ENCODE assay signal across 8 mouse cellular contexts in the genomic region with DNA sequence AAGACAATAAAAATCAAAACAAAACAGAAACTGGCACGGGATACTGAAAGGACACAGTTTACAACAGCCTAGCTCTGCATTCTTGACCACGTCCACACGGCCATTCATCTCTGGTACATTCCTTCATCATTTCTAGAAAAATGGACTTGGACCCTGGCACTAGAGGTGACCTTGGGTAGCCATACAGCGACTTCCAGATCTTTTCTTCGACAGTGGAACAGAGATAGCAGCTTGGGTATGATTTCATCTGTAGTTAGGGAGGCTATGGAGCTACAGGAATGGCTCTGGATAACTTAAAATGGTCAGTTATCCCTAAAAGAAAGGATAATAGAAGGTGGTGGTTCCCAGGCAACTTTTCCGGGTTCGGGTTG. TPM values are rescaled to one million over a fixed set of nuclear protein-coding genes. Genes with fewer than 3 reads are reported as not detected.
DNase-seq lines count a peak whose midpoint lies in the region; ATAC-seq lines count a peak whose summit lies in the region.

A gene (plus strand): TSS at position 54 of the 371 bp plus-strand sequence.

- H3K27ac ChIP-seq in kidney, embryonic 16.5 days (ENCODE audit: low read length) = 0 out of 2 replicates have a peak within 1 kb of the TSS, but pooled peaks have one; percentile 43
- 0 out of 2 replicates have a peak within 1 kb of the TSS, but pooled peaks have one; percentile 10 for H3K27ac ChIP-seq in embryonic facial prominence, embryonic 14.5 days (replicated peaks; ENCODE audit: low read depth, low read length)
- H3K27ac ChIP-seq in intestine, embryonic 16.5 days (ENCODE audit: low read length) = no peak within 1 kb of the TSS; the same call in 1 of the 2 replicates
- H3K27ac ChIP-seq in neural tube, embryonic 14.5 days (ENCODE audit: low read depth, low read length) = no peak within 1 kb of the TSS

- intact Hi-C loops in left cerebral cortex, postnatal 14 days (cut with DNase I) = no loop called here

- H3K9me3 ChIP-seq in kidney, embryonic 16.5 days (ENCODE audit: low read length) = no peaks in the 10 kb centered on the region
- H3K9me3 ChIP-seq in embryonic facial prominence, embryonic 14.5 days (ENCODE audit: control insufficient read depth, low read length) = no peaks in the 10 kb centered on the region
- H3K9me3 ChIP-seq in intestine, embryonic 16.5 days (ENCODE audit: control insufficient read depth, low read length) = no peaks in the 10 kb centered on the region
- no peaks in the 10 kb centered on the region for H3K9me3 ChIP-seq in neural tube, embryonic 14.5 days (ENCODE audit: control insufficient read depth, low read length)

- no peaks in the 10 kb centered on the region for H3K36me3 ChIP-seq in kidney, embryonic 16.5 days (ENCODE audit: insufficient read depth, low read length)
- H3K36me3 ChIP-seq in embryonic facial prominence, embryonic 14.5 days (ENCODE audit: control insufficient read depth, insufficient read depth, low read length) = no peaks in the 10 kb centered on the region
- no peaks in the 10 kb centered on the region for H3K36me3 ChIP-seq in intestine, embryonic 16.5 days (ENCODE audit: control insufficient read depth, insufficient read depth, low read length)
- no peaks in the 10 kb centered on the region for H3K36me3 ChIP-seq in neural tube, embryonic 14.5 days (ENCODE audit: control insufficient read depth, insufficient read depth, low read length)

- peak within 1 kb of the TSS; percentile 53 for H3K9ac ChIP-seq in kidney, embryonic 16.5 days (replicated peaks; ENCODE audit: low read length)
- H3K9ac ChIP-seq in embryonic facial prominence, embryonic 14.5 days (ENCODE audit: low read depth, low read length) = peak within 1 kb of the TSS; percentile 51
- H3K9ac ChIP-seq in intestine, embryonic 16.5 days (ENCODE audit: low read depth, low read length) = peak within 1 kb of the TSS; percentile 39; the same call in 1 of the 2 replicates
- peak within 1 kb of the TSS; percentile 25; the same call in 1 of the 2 replicates for H3K9ac ChIP-seq in neural tube, embryonic 14.5 days (replicated peaks; ENCODE audit: low read depth, low read length)

- no peak for ATAC-seq in kidney, embryonic 16.5 days (ENCODE audit: low FRiP score, low TSS enrichment)
- ATAC-seq in embryonic facial prominence, embryonic 14.5 days (ENCODE audit: low read depth) = 0 out of 2 replicates have a peak, but pooled peaks have one; percentile 10
- no peak; the same call in none of the 2 replicates for ATAC-seq in intestine, embryonic 16.5 days
- ATAC-seq in neural tube, embryonic 14.5 days (ENCODE audit: low read depth) = no peak; the same call in 1 of the 2 replicates
- ATAC-seq in monocyte, adult 5-6 weeks (replicated peaks; ENCODE audit: insufficient number of reproducible peaks, low FRiP score, low TSS enrichment, poor library complexity, severe bottlenecking) = no peak

- peaks cover 54% of the 10 kb centered on the region for H3K27me3 ChIP-seq in kidney, embryonic 16.5 days (ENCODE audit: insufficient read depth, low read length)
- peaks cover 60% of the 10 kb centered on the region for H3K27me3 ChIP-seq in embryonic facial prominence, embryonic 14.5 days (replicated peaks; ENCODE audit: control insufficient read depth, insufficient read depth, low read length)
- peaks cover 19% of the 10 kb centered on the region; the same call in 1 of the 2 replicates for H3K27me3 ChIP-seq in intestine, embryonic 16.5 days (replicated peaks; ENCODE audit: control insufficient read depth, insufficient read depth, low read length)
- H3K27me3 ChIP-seq in neural tube, embryonic 14.5 days (ENCODE audit: control insufficient read depth, insufficient read depth, low read length) = peaks cover 28% of the 10 kb centered on the region

- peak within 1 kb of the TSS; percentile 77 for H3K4me2 ChIP-seq in kidney, embryonic 16.5 days (replicated peaks; ENCODE audit: low read depth, low read length)
- peak within 1 kb of the TSS; percentile 89 for H3K4me2 ChIP-seq in embryonic facial prominence, embryonic 14.5 days (ENCODE audit: low read depth, low read length)
- H3K4me2 ChIP-seq in intestine, embryonic 16.5 days (ENCODE audit: low read depth, low read length) = peak within 1 kb of the TSS; percentile 74
- peak within 1 kb of the TSS; percentile 95 for H3K4me2 ChIP-seq in neural tube, embryonic 14.5 days (ENCODE audit: low read depth, low read length)

- H3K4me3 ChIP-seq in kidney, embryonic 16.5 days (ENCODE audit: low read length) = peak within 1 kb of the TSS; percentile 53
- H3K4me3 ChIP-seq in embryonic facial prominence, embryonic 14.5 days (ENCODE audit: low read depth, low read length) = peak within 1 kb of the TSS; percentile 41
- peak within 1 kb of the TSS; percentile 45 for H3K4me3 ChIP-seq in intestine, embryonic 16.5 days (ENCODE audit: low read length)
- peak within 1 kb of the TSS; percentile 38 for H3K4me3 ChIP-seq in neural tube, embryonic 14.5 days (ENCODE audit: low read depth, low read length)

- WGBS in kidney, embryonic 16.5 days = 1% methylated on average over 7 of the region's 7 CpGs
- WGBS in embryonic facial prominence, embryonic 14.5 days = 2% methylated on average over 7 of the region's 7 CpGs
- WGBS in intestine, embryonic 16.5 days = under 1% methylated on average over 7 of the region's 7 CpGs
- WGBS in neural tube, embryonic 14.5 days = under 1% methylated on average over 7 of the region's 7 CpGs

- H3K4me1 ChIP-seq in kidney, embryonic 16.5 days (ENCODE audit: insufficient read depth, low read length) = peaks cover 32% of the 10 kb centered on the region
- peaks cover 17% of the 10 kb centered on the region for H3K4me1 ChIP-seq in embryonic facial prominence, embryonic 14.5 days (ENCODE audit: control insufficient read depth, insufficient read depth, low read length)
- H3K4me1 ChIP-seq in intestine, embryonic 16.5 days (ENCODE audit: control insufficient read depth, insufficient read depth, low read length) = peaks cover 16% of the 10 kb centered on the region
- H3K4me1 ChIP-seq in neural tube, embryonic 14.5 days (ENCODE audit: control insufficient read depth, insufficient read depth, low read length) = peaks cover 18% of the 10 kb centered on the region

- DNase-seq in kidney, adult 18-20 months = no peak
- DNase-seq in embryonic facial prominence, embryonic 14.5 days (ENCODE audit: low spot score) = no peak
- no peak for DNase-seq in c-Kit-positive CD71-positive TER-119-positive erythroid progenitor cells, embryonic 14.5 days (ENCODE audit: low spot score)
- DNase-seq in left cerebral cortex, postnatal 14 days (ENCODE audit: low spot score in 2 of 2) = no peak

RNA-seq across cellular contexts. Expression of the gene that starts here (rescaled TPM):
- polyA plus RNA-seq in kidney, embryonic 16.5 days (2015; fragmentation: Nextera tagmentation; extraction: Ambion mirVana) = 16.0 and 16.1 TPM in 2 replicates
- polyA plus RNA-seq in embryonic facial prominence, embryonic 14.5 days (2014; fragmentation: Nextera tagmentation; extraction: Ambion mirVana) = 6.7 and 8.5 TPM in 2 replicates
- 6.5 and 6.7 TPM in 2 replicates for polyA plus RNA-seq in intestine, embryonic 16.5 days (2015; fragmentation: Nextera tagmentation; extraction: Ambion mirVana)
- 7.7 and 9.3 TPM in 2 replicates for polyA plus RNA-seq in neural tube, embryonic 14.5 days (2014; fragmentation: Nextera tagmentation; extraction: Ambion mirVana)
- total RNA-seq in monocyte, adult 5-6 weeks (2017) = 1.5 to 4.1 TPM in 2 of 3 replicates, not detected in the other
- total RNA-seq in left cerebral cortex, postnatal 14 days (2021) = 1 to 10 TPM; 1.2 to 1.9 TPM

Comparison
In these comparisons a context has a peak if more than half of its experiments do, and no peak if none do; other contexts are left out.
1. H3K27ac ChIP-seq: peak in kidney, embryonic 16.5 days (single experiment) and embryonic facial prominence, embryonic 14.5 days (single experiment); none in intestine, embryonic 16.5 days (single experiment) and neural tube, embryonic 14.5 days (single experiment).
2. Peak in every context shown above with its lines, with median percentiles within 50 percentile points of each other: H3K4me2 ChIP-seq, H3K4me3 ChIP-seq and H3K9ac ChIP-seq.